Mouse (Mus musculus) bone marrow, adult 2 months (tissue): ENCODE results near the gene Txndc2.

ENCODE experiments used
- CTCF ChIP-seq: fragments of 200-500 bp; IDR thresholded peaks from 2 replicates; pipeline ENCODE4 v1.5.1; 2011; ENCODE audit warnings: low read length, control low read depth; ENCODE audit not compliant: control insufficient read depth, insufficient read depth
- POLR2A ChIP-seq: fragments of 200-500 bp; IDR thresholded peaks from 2 replicates; pipeline ENCODE4 v1.6.1; 2011; ENCODE audit warnings: low read depth, mild to moderate bottlenecking, control low read depth, low read length, borderline replicate concordance; ENCODE audit not compliant: control insufficient read depth

DNA sequence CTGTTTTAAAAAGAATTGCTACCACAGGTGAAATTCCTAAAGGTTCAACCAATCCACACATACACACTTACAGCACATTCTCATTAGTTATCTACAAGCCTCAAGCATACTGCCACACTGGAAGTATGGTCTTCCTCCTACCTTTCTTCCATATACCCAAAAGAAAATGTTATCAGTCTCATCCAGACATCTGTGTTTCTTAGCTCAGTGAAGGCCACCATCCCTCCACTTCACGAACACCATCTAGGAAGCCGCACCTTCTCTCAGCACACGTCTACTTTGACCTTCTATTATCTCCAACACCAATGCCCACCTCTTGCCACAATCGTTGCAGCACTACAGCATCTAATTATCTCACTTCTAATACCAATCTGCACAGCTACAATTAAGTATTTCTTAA is 36.0 kb downstream of the Txndc2 start:
- no peak for TF ChIP-seq POLR2A
- TF ChIP-seq CTCF: no peak
